Mouse (Mus musculus): ENCODE results near the gene Tecpr1.

Tecpr1 gene

GRCm38 (mm10) chr5:144214453-144214852, 9.0 kb downstream of the Tecpr1 start:
- peak; percentile 52 to 78 for DNase-seq (ENCODE audit: low spot score in 2 of 2)

GRCm38 (mm10) chr5:144207478-144207877, 15.9 kb downstream of the Tecpr1 start:
- peak; percentile 45 to 60 for DNase-seq (ENCODE audit: low spot score in 2 of 2)

- DNase-seq (ENCODE audit: low spot score in 2 of 2) = no peak
Measured at GRCm38 (mm10) chr5:144206069-144206468, 17.3 kb downstream of the Tecpr1 start.

GRCm38 (mm10) chr5:144204911-144205310, 18.5 kb downstream of the Tecpr1 start:
- no peak for DNase-seq (ENCODE audit: low spot score in 2 of 2)

- DNase-seq (ENCODE audit: low spot score in 2 of 2) = no peak
Measured at GRCm38 (mm10) chr5:144204303-144204702, 19.1 kb downstream of the Tecpr1 start.

- no peak for DNase-seq (ENCODE audit: low spot score in 2 of 2)
Measured at GRCm38 (mm10) chr5:144203398-144203959, 19.9 kb downstream of the Tecpr1 start.

GRCm38 (mm10) chr5:144202430-144202829, 21.0 kb downstream of the Tecpr1 start:
- DNase-seq (ENCODE audit: low spot score in 2 of 2) = no peak

- DNase-seq (ENCODE audit: low spot score in 2 of 2) = no peak
Measured at GRCm38 (mm10) chr5:144200616-144201015, 22.8 kb downstream of the Tecpr1 start.

GRCm38 (mm10) chr5:144195567-144195966, 27.8 kb downstream of the Tecpr1 start:
- DNase-seq (ENCODE audit: low spot score in 2 of 2) = no peak

- peak in 1 of 2 experiments; percentile 54 for DNase-seq (ENCODE audit: low spot score in 2 of 2)
Measured at GRCm38 (mm10) chr5:144194416-144194815, 29.0 kb downstream of the Tecpr1 start.

GRCm38 (mm10) chr5:144192673-144193072, 30.7 kb downstream of the Tecpr1 start:
- DNase-seq (ENCODE audit: low spot score in 2 of 2) = no peak

- no peak for DNase-seq (ENCODE audit: low spot score in 2 of 2)
Measured at GRCm38 (mm10) chr5:144191026-144191425, 32.4 kb downstream of the Tecpr1 start.

- DNase-seq (ENCODE audit: low spot score in 2 of 2) = peak; percentile 54 to 81
Measured at GRCm38 (mm10) chr5:144189950-144190583, 33.3 kb downstream of the Tecpr1 start, which contains the start of gene Bhlha15. Gene Bhlha15 (plus strand): TSS chr5:144190286.

- no peak for DNase-seq (ENCODE audit: low spot score in 2 of 2)
Measured at GRCm38 (mm10) chr5:144189327-144189726, 34.1 kb downstream of the Tecpr1 start.

- no peak for DNase-seq (ENCODE audit: low spot score in 2 of 2)
Measured at GRCm38 (mm10) chr5:144188422-144188821, 35.0 kb downstream of the Tecpr1 start.

- no peak for DNase-seq (ENCODE audit: low spot score in 2 of 2)
Measured at GRCm38 (mm10) chr5:144184350-144185045, 38.9 kb downstream of the Tecpr1 start.

GRCm38 (mm10) chr5:144183647-144184335, 39.6 kb downstream of the Tecpr1 start:
- no peak for DNase-seq (ENCODE audit: low spot score in 2 of 2)

GRCm38 (mm10) chr5:144183248-144183559, 40.2 kb downstream of the Tecpr1 start:
- DNase-seq (ENCODE audit: low spot score in 2 of 2) = no peak

GRCm38 (mm10) chr5:144182542-144183247, 40.7 kb downstream of the Tecpr1 start:
- no peak for DNase-seq (ENCODE audit: low spot score in 2 of 2)

GRCm38 (mm10) chr5:144181249-144181648, 42.2 kb downstream of the Tecpr1 start:
- DNase-seq (ENCODE audit: low spot score in 2 of 2) = peak; percentile 36 to 87

GRCm38 (mm10) chr5:144178216-144178615, 45.2 kb downstream of the Tecpr1 start:
- DNase-seq (ENCODE audit: low spot score in 2 of 2) = no peak

GRCm38 (mm10) chr5:144173648-144174047, 49.8 kb downstream of the Tecpr1 start:
- DNase-seq (ENCODE audit: low spot score in 2 of 2) = no peak
